Mouse (Mus musculus) testis, postnatal 14 days (tissue): ENCODE data around the gene Aff1.

Experiments used
- DNase-seq: peaks from one replicate; pipeline ENCODE4 v3.0.0; 2021; ENCODE audit warnings: low spot score

Gene Aff1

GRCm38 (mm10) chr5:103838550-103839264, 146.5 kb downstream of the Aff1 start:
- no peak for DNase-seq

- no peak for DNase-seq
Measured at GRCm38 (mm10) chr5:103839265-103839626, 147.1 kb downstream of the Aff1 start.

GRCm38 (mm10) chr5:103843938-103844337, 151.8 kb downstream of the Aff1 start:
- no peak for DNase-seq

- no peak for DNase-seq
Measured at GRCm38 (mm10) chr5:103845418-103846153, 153.4 kb downstream of the Aff1 start.

- no peak for DNase-seq
Measured at GRCm38 (mm10) chr5:103846154-103846551, 154.0 kb downstream of the Aff1 start.

GRCm38 (mm10) chr5:103846609-103847008, 154.4 kb downstream of the Aff1 start:
- no peak for DNase-seq

- DNase-seq: no peak
Measured at GRCm38 (mm10) chr5:103848546-103848945, 156.4 kb downstream of the Aff1 start.

GRCm38 (mm10) chr5:103852756-103853549, 160.8 kb downstream of the Aff1 start:
- no peak for DNase-seq

GRCm38 (mm10) chr5:103854041-103854806, 162.1 kb downstream of the Aff1 start:
- DNase-seq: no peak

- no peak for DNase-seq
Measured at GRCm38 (mm10) chr5:103854807-103855194, 162.6 kb downstream of the Aff1 start.

GRCm38 (mm10) chr5:103855483-103856211, 163.5 kb downstream of the Aff1 start:
- DNase-seq: no peak

GRCm38 (mm10) chr5:103856286-103857009, 164.3 kb downstream of the Aff1 start:
- no peak for DNase-seq

- DNase-seq: no peak
Measured at GRCm38 (mm10) chr5:103857151-103857550, 165.0 kb downstream of the Aff1 start.

GRCm38 (mm10) chr5:103860622-103861021, 168.4 kb downstream of the Aff1 start:
- DNase-seq: no peak

GRCm38 (mm10) chr5:103863759-103864158, 171.6 kb downstream of the Aff1 start:
- no peak for DNase-seq

- no peak for DNase-seq
Measured at GRCm38 (mm10) chr5:103889766-103890165, 197.6 kb downstream of the Aff1 start.

- DNase-seq: no peak
Measured at GRCm38 (mm10) chr5:103898310-103898709, 206.1 kb downstream of the Aff1 start.
